Mouse (Mus musculus): ENCODE results near the gene Urad.

Urad gene

GRCm38 (mm10) chr5:147322183-147322582, at the start of gene Urad:
Gene Urad, minus strand, starts transcription at chr5:147322440.
- DNase-seq: no peak

DNA sequence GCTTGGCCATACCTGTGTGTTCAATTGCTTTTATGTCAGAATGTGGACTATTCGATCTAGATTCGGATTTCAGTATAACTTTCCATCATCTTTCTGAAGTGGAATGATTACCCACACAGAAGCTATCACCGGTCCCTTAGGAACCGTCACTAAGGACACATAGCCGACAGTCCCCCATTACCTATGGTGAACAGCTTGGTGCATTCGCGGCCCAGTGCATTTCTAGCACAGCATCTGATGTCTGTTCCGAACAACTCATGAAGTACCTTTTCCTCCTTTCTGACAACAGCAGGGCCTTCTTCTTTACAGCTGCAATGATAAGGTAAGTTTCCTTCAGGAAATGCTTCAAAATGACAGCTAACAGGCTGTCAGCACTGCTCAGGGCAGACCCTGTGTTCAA, 48.0 kb upstream of the Urad start:
- DNase-seq: no peak

GRCm38 (mm10) chr5:147368221-147368620, 46.0 kb upstream of the Urad start:
- no peak for DNase-seq

GRCm38 (mm10) chr5:147365995-147366765, 43.9 kb upstream of the Urad start:
- no peak for DNase-seq

DNA sequence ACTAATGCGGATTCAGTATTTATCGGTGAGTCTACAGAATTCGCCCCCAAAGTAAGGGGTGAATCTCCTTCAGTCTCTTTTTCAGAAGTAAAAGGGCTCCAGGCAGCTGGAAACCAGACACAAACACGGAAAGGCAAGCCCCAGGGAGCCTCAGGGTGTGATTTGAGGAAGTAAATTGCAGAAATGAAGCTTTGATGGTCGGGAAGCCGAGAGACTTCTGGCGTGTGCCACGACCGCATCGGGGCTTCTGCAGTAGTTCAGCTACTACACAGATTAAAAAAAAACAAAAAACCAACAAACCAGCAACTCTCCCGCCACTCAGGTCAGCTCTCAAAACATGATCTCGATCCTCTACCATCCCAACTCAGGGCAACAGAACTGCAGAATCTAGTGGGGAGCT, 40.8 kb upstream of the Urad start:
- DNase-seq: no peak

- no peak for DNase-seq
These were observed 36.2 kb upstream of the Urad start for GRCm38 (mm10) chr5:147358481-147358880.

DNA sequence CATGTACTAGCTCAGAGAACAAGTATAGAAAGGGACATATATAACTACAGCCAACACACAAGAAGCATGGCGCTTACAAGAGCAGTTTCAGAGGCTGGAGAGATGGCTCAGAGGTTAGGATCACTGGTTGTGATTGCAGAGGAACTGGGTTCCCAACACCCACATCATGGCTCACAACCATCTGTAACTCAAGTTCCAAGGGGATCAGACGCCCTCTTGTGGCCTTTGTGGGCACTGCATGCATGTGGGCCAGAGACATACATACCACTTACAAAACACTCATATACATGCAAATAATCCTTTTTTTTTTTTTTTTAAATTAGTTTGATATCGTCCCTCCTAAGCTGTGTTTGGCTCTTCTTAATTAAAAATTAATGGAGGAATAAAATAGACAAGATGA, 35.3 kb upstream of the Urad start:
- no peak for DNase-seq

DNA sequence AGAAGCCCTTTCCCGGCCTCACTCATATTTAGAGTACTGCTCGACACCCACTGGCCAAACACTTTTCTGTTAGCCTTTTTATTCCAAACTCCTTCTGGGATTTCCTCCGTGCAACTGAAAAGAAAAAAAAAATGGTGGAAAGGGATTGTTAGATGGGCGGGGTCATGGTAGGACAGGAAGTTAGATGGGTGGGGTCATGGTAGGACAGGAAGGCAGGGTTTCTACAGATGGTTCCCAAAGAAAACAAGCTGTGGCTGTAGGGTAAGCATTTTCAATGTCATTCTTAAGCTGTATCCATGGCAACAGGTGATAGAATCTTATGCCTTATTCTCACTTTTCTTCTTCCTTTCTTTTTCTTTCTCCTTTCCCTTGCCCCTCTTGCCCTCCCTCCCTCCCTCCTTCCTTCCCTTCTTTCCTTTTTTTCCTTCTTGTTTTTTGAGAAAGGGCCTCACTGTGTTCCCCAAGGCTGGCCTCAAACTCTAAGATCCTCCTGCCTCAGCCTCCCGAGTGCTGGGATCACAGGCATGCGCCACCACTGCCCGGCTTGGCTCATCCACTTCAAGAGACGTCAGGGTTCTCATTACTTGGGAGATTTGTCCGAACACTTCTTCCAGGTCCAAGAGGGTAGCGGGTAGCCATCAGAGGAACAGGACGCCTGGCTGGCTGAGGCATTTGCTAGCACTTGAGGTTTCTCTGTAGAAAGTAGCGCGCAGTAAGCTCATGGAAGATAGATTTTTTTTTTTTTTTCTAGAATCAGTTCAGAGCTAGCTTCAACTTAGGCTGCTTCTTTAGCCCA, 34.2 kb upstream of the Urad start:
- no peak for DNase-seq

GRCm38 (mm10) chr5:147355788-147356187, 33.5 kb upstream of the Urad start:
- no peak for DNase-seq

GRCm38 (mm10) chr5:147354985-147355384, 32.7 kb upstream of the Urad start:
- no peak for DNase-seq

DNA sequence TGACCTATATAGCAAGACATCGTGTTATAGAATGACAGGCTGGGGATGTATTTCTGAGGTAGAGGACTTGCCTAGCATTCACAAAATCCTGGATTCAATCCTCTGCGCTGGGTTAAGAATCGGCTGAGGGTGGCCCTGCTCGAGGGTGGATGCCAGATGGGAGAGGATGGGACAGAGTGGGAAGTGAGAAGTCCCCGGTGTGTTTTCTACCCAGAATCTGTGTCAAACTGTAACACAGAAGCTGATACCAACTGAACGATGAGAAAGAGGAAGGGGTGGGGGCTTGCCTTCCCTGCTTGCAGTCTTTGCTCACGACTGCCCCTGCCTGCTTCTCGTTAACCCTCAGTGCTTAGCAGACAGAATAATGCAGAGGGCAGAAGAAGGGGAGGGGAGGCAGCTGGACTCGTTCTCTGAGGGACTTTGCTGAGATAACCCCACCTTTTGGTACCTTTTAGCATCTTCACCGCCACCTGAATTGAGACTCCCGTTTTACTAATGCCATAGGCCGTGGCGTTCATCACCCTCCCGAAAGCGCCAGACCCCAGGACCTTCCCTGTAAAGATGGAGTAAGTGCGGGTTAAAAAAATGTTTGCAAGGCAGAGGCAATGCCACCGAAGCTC, 32.0 kb upstream of the Urad start:
- DNase-seq: no peak

- DNase-seq: no peak
These were observed 29.7 kb upstream of the Urad start for GRCm38 (mm10) chr5:147351931-147352330.

DNA sequence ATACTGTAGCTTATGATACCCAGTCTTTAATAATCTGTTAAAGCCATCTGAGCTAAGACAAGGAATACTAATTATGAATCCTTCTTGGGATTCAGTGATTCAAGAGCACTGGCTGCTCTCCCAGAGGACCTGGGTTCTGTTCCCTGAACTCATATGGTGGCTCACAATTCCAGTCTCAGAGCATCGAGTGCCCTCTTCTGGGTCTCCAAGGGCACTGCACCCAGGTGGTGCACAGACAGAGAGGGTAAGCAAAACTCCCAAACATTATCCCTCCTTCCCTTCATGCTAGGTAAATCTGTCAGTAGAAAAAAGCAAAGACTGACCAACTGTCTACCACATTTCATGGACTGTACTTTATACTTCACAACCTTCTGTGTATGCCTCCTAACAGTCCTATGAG, 23.7 kb upstream of the Urad start:
- DNase-seq: no peak

DNA sequence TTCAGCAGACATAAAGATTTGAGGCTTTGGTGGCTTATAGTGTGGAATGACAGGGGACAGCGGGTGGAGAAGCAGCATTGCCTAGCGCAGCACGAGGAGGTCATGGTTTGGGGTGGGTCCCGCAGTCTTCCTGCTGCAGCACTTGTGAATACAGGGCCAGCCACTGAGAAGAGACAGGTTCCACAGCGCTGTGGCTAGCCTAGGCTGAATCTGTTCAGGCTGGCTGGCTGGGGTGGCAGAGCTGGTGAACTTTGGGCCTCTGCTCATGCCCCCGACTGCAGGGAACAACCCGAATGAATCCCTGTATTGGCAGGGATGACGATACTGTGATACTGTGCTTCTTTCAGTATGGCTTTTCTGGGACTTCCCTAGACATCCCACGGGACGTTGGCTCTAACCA, 21.7 kb upstream of the Urad start:
- no peak for DNase-seq

DNA sequence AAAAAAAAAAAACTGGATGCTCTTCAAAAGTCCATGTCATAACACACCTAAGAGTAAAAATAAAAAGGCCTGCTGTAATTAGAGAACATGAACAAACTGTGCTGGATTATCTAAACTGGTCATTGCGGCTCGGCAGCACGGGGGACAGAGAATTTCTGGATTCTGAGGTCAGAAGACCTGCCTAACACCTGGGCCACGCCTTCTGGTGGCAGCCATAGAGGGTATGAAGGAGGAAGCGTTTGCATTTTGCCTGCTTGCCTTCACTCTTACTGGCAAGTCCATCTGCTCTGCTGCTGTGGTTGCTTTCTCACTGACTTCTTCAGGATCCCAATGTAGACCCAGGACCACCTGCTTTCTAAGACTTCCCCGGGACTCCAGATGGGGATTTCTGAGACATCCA, 20.7 kb upstream of the Urad start:
- no peak for DNase-seq

GRCm38 (mm10) chr5:147340741-147341414, 18.6 kb upstream of the Urad start:
- no peak for DNase-seq

GRCm38 (mm10) chr5:147339560-147339959, 17.3 kb upstream of the Urad start:
- no peak for DNase-seq

DNA sequence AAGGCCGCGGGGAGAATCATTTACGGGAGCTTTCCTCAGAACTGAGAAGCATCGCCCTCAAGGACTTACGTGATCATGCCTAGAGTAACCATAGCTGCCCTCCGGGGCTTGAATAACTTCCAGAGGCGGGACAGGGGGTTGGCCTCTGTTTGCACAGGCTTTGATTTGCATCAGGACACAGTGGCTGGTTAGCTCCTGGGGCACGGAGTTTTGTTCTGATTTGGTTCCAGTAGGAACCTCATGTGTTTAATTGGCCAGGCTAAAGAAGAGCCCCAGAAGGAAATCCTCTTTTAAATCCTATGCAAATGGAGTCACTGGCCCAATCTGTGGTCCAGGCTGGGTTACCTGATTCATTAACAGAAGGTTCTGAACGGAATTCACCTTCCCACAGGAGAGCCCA, 16.7 kb upstream of the Urad start:
- DNase-seq: no peak

DNA sequence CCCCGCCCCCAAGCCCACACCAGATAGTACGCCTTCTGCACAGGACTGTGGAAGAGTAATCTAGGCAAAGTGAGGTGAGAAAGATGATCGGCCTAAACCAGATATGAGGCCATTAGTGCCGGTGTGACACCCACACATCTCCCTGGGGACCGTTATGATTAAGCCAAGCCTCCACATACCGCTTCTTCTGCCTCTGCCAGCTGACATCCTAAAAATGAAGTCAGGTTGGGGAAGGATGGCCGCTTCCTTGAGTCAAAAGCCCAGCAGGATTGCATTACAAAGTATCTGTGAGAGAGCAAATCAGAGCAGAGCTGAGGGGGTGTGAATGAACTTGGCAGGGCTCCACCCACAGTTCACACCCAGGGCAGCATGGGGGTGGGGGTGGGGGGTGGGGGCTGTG, 10.5 kb upstream of the Urad start:
- DNase-seq: no peak

- DNase-seq: peak; percentile 54
These were observed 9.3 kb upstream of the Urad start for GRCm38 (mm10) chr5:147331547-147331946.

GRCm38 (mm10) chr5:147329946-147330345, 7.7 kb upstream of the Urad start:
- no peak for DNase-seq

- no peak for DNase-seq
These were observed 5.4 kb upstream of the Urad start for GRCm38 (mm10) chr5:147327636-147328035.

- DNase-seq: no peak
These were observed 3.7 kb upstream of the Urad start for GRCm38 (mm10) chr5:147325931-147326330.

Data from embryo, embryonic 11 days (tissue).